Mouse (Mus musculus): ENCODE results near the gene Cirbp. TPM values are rescaled to one million over a fixed set of nuclear protein-coding genes. Genes with fewer than 3 reads are reported as not detected.
A peak's percentile ranks its signal among the peaks of the same experiment; 100 is the strongest.

Cirbp gene
- polyA plus RNA-seq, 1 experiment from 2014 or later: 80.8 TPM

DNA sequence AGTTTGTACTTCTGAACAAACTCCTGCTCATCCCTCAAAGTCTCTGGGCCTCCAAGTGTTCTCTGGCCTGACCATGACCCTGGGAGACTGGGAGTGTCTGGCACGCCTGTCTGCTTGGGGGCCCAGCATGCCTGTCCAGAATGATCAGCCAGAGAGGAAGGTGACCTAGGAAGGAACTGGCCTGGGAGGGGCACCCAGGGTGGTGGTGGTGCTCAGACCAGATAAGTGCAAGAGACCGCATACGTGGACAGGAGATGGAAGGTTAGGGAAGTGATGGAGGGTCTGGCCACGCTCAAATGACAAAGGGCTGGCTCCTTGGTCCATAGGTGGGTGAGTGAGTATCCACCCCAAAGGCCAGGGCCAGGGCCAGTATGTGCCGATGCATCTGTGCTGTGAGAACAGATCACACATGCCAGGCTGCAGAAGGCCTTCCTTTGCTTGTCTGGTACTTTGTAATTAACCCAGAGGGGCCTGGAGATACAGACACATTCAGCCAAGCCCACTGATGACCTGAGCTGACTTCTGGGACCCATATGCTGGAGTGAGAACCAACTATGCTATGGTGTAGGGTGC is 18.6 kb upstream of the Cirbp start:
- Histone ChIP-seq H3K4me1 (ENCODE audit: control insufficient read depth, insufficient read depth, low read length) (peaks cover 53% of the 10 kb centered on the region), H3K9ac (ENCODE audit: low read length) (peak overlapping the region; percentile 93; the same call in 1 of the 2 replicates)

DNA sequence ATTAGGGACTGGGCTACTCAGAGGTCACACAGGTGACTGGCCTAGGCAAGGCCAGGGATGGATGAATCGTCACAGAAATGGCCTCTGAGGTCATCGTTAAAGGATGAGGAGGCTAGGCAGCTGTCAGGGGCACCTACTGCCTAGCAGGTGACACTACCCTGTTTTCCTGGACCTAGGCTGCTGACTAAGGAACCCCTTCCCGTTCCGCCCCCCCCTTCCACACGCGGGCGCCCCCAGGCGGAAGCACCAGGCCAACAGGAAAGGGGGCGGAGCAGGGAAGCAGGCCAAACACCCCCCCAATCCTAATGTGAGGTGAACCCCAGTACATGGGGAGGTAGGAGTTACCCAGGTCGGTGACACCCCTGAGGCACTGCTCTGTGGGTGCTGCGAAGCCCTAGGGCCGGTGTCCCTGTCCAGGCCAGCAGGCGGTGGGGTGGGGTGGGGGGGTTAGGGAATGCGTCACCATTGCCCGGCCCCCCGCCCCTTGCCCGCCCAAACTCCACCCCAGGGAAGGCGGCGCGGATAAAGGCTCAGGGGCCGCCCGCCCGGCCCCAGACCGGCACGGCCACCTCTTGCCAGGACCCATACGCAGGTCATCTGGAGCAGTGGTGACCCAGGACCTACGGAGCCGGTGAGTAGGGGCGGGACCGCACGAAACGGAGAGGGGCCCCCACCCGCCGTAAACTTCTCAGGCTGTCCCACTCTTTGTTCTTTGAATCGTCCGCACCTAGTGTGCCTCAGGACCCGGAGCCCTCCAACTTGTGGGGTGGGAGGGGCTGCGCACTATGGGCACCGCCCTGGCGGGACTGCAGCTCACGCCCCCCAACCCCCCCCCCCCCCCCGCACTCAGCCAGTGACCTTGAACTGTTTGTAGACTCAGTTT is 17.8 kb upstream of the Cirbp start, which contains the start of gene Midn:
TSS of gene Midn (plus strand) at position 554 of the 883 bp plus-strand sequence.
- WGBS: under 1% methylated on average over 42 of the region's 42 CpGs
- peaks cover 57% of the 10 kb centered on the region for H3K4me1 ChIP-seq (ENCODE audit: control insufficient read depth, insufficient read depth, low read length)
- H3K36me3 ChIP-seq (ENCODE audit: control insufficient read depth, insufficient read depth, low read length): peaks cover 16% of the 10 kb centered on the region
- no peaks in the 10 kb centered on the region for H3K27me3 ChIP-seq (ENCODE audit: control insufficient read depth, insufficient read depth, low read length)
- peak; percentile 50 for ATAC-seq (ENCODE audit: insufficient read depth, low FRiP score)
- peak within 1 kb of the TSS; percentile 93 for H3K4me3 ChIP-seq (replicated peaks; ENCODE audit: low read length)
- peak within 1 kb of the TSS; percentile 99 for H3K27ac ChIP-seq (ENCODE audit: low read length)
- peak within 1 kb of the TSS; percentile 60 for H3K4me2 ChIP-seq (ENCODE audit: low read depth, low read length)
- H3K9ac ChIP-seq (ENCODE audit: low read length): peak within 1 kb of the TSS; percentile 93
- H3K9me3 ChIP-seq (replicated peaks; ENCODE audit: control insufficient read depth, low read length): no peaks in the 10 kb centered on the region

More for the DNA sequence above, 18.6 kb upstream of the Cirbp start:
- no peak for ATAC-seq (ENCODE audit: insufficient read depth, low FRiP score)
- H3K36me3 ChIP-seq (ENCODE audit: control insufficient read depth, insufficient read depth, low read length): peaks cover 13% of the 10 kb centered on the region; the same call in 1 of the 2 replicates
- H3K27me3 ChIP-seq (ENCODE audit: control insufficient read depth, insufficient read depth, low read length): no peaks in the 10 kb centered on the region
- no peaks in the 10 kb centered on the region for H3K9me3 ChIP-seq (replicated peaks; ENCODE audit: control insufficient read depth, low read length)
- H3K4me3 ChIP-seq (replicated peaks; ENCODE audit: low read length): peak overlapping the region; percentile 93; the same call in 1 of the 2 replicates
- peak overlapping the region; percentile 99 for H3K27ac ChIP-seq (ENCODE audit: low read length)
- WGBS: 59% methylated on average over 5 of the region's 5 CpGs
- peak overlapping the region; percentile 60; the same call in 1 of the 2 replicates for H3K4me2 ChIP-seq (ENCODE audit: low read depth, low read length)

DNA sequence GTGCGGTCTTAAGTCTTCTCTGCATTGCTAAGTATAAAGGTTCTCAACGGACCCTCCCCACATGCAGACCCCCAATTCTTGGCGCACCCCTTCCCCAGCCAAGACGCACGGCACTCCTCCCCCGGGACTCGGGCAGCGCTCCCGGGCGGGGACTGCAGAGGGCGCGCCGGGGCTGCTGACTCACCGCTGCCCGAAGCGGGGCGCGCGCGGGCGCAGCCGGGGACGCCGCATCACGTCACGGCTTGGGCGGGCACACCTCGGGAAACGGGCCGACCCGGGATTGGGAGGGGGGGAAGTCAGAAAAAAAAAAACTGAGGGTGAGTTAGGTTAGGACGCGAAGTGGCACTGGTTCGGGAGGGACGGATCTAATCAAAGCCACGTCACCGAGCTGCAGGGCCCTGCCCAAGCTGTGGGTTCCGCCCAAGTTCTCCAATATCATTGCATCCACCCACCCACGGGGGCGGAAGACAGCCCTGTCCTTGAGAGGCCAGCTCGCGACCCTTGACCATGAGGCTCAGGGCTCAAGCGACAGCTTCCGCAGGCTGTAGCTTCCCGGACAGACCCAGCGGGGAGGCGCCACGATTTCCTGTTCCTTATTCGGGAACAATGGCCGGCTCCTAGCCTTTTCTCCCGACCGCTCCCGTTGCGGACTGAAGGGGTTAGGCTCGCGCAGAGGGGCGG is 17.0 kb upstream of the Cirbp start:
- Histone ChIP-seq H3K27me3 (ENCODE audit: control insufficient read depth, insufficient read depth, low read length) (no peaks in the 10 kb centered on the region), H3K4me2 (ENCODE audit: low read depth, low read length) (peak overlapping the region; percentile 60), H3K9ac (ENCODE audit: low read length) (peak overlapping the region; percentile 93), H3K36me3 (ENCODE audit: control insufficient read depth, insufficient read depth, low read length) (peaks cover 23% of the 10 kb centered on the region), H3K4me1 (ENCODE audit: control insufficient read depth, insufficient read depth, low read length) (peaks cover 63% of the 10 kb centered on the region), H3K4me3 (replicated peaks; ENCODE audit: low read length) (peak overlapping the region; percentile 93), H3K27ac (ENCODE audit: low read length) (peak overlapping the region; percentile 99), H3K9me3 (replicated peaks; ENCODE audit: control insufficient read depth, low read length) (no peaks in the 10 kb centered on the region)
- peak; percentile 56 for ATAC-seq (ENCODE audit: insufficient read depth, low FRiP score)
- under 1% methylated on average over 57 of the region's 57 CpGs for WGBS

DNA sequence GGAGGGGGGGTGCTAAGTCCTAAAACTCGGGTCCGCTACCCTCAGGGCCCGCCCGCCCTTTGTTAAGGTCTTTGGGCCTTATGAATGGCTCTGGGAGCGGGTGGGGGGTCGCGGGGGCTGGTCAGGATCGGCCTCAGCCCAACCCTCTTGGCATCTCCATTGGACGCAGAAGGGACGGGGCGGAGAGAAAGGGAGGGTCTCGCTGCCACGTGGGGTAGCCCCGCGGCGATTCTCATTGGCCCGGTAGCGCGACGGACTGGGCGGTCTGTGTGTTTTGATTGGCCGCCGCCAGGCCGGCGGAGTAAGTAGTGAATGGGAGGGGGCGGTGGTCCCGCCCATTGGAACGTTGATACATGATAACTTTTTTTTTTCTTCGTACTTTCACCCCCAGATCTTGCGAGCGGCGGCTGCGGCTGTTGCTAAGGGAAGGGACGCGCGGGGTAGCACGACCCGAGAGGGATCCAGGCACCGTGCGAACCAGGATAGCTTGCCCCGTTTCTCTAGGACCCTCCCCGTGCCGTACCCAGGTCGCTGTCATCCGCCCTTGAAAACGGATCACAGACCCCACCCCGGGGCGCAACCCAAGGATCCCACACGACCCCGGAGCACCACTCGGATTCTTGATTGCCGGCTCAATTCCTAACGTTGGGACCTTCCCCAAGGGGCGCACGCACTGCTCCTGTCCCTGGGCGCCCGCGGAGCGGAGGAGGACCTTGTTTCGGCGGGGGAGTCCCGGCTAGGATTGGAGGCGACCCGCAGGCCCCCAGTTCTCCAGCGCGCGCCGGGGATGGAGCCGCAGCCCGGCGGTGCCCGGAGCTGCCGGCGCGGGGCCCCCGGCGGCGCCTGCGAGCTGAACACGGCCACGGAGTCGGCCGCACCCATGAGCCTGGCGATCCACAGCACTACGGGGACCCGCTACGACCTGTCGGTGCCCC is 16.2 kb upstream of the Cirbp start:
- peaks cover 63% of the 10 kb centered on the region for H3K4me1 ChIP-seq (ENCODE audit: control insufficient read depth, insufficient read depth, low read length)
- WGBS: under 1% methylated on average over 88 of the region's 88 CpGs

DNA sequence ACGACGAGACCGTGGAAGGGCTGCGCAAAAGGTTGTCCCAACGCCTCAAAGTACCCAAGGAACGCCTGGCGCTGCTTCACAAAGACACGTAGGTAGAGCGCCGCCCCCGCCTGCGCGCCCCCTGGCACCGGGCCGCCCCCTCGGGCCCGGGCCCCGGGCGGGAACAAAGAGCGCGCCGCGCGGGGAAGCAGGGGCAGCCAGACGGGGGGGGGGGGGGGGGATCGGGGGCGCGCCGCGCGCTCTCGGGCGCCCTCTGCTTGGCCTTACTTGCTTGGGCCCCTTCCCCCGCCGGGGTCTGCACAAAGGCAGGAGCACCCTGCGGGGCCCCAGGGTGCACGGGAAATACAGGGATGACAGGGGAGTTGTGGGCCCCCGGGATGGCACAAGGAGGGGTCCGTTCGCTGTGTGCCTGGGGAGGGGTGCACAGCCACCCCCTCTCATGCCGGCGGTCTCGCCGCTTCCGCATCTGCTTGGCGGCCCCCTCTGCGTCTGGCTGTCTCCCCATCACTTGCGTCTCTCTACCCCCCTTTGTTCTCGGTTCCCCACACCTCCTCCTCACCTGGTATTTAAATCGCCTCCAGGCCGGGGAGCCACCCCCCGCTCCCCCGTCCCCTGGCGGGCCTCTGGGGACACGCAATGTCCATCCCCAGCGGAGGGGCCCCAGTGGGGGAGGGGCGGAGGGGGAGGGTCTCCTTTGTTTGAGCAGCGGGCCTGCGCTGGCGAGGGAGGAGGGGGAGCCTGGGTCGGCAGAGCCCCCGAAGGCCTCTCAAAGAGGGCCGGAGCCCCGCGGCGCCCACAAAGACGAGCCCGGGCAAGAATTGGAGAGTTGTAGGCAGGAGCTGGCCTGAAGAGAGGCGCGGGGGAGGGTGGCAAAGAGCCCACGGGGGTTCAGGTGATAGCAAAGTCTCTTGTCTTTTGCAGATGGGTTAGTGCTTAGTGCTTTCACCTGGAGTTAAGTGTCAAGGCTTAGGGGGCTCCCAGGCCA is 15.3 kb upstream of the Cirbp start:
- Histone ChIP-seq H3K9me3 (replicated peaks; ENCODE audit: control insufficient read depth, low read length) (no peaks in the 10 kb centered on the region), H3K4me1 (ENCODE audit: control insufficient read depth, insufficient read depth, low read length) (peaks cover 59% of the 10 kb centered on the region), H3K4me2 (ENCODE audit: low read depth, low read length) (peak overlapping the region; percentile 93), H3K27me3 (ENCODE audit: control insufficient read depth, insufficient read depth, low read length) (no peaks in the 10 kb centered on the region), H3K27ac (ENCODE audit: low read length) (peak overlapping the region; percentile 99), H3K36me3 (ENCODE audit: control insufficient read depth, insufficient read depth, low read length) (peaks cover 29% of the 10 kb centered on the region), H3K4me3 (replicated peaks; ENCODE audit: low read length) (peak overlapping the region; percentile 93), H3K9ac (ENCODE audit: low read length) (peak overlapping the region; percentile 97)
- no peak for ATAC-seq (ENCODE audit: insufficient read depth, low FRiP score)
- under 1% methylated on average over 62 of the region's 71 CpGs for WGBS

More for the DNA sequence above, 16.2 kb upstream of the Cirbp start:
- Histone ChIP-seq H3K27ac (ENCODE audit: low read length) (peak overlapping the region; percentile 99), H3K27me3 (ENCODE audit: control insufficient read depth, insufficient read depth, low read length) (no peaks in the 10 kb centered on the region), H3K9me3 (replicated peaks; ENCODE audit: control insufficient read depth, low read length) (no peaks in the 10 kb centered on the region), H3K4me3 (replicated peaks; ENCODE audit: low read length) (peak overlapping the region; percentile 93), H3K9ac (ENCODE audit: low read length) (peak overlapping the region; percentile 97), H3K4me2 (ENCODE audit: low read depth, low read length) (peak overlapping the region; percentile 93), H3K36me3 (ENCODE audit: control insufficient read depth, insufficient read depth, low read length) (peaks cover 23% of the 10 kb centered on the region)
- ATAC-seq (ENCODE audit: insufficient read depth, low FRiP score): peak; percentile 83

DNA sequence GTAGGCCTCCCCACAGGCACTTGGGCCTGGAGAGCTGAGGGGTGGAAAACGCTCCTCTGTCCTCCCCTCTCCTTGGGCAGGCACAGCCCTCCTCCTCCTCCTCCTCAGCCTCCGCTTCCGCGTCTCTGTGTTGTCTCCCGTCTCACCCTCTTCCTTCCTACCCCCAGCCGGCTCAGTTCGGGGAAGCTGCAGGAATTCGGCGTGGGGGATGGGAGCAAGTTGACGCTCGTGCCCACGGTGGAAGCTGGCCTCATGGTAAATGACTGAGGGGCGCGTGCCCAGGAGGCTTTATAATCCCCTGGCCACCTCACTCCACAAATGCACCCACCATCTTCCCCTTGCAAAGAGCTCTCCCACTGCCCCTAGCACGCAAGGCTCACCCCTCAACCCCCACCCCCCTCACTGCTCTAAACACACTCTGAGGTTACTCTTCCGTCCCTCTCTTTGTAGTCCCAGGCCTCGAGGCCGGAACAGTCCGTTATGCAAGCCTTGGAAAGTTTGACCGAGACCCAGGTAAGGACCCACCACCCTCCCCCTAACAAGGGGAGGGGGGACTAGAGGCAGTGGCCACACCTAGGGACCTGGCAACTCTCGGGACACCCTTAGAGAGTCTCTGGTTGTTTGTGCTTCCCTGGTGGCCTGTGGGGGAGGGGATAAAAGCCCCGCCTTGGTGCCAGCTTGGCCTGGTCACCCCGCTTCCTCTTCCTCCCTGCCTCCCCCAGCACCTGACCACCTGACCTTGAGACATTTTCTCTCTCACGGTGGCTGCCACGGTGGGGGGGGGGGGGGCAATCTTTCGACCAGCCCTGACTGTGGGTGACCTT is 14.4 kb upstream of the Cirbp start:
- WGBS: under 1% methylated on average over 26 of the region's 26 CpGs
- H3K9ac ChIP-seq (ENCODE audit: low read length): peak overlapping the region; percentile 97
- no peak for ATAC-seq (ENCODE audit: insufficient read depth, low FRiP score)
- peaks cover 59% of the 10 kb centered on the region for H3K4me1 ChIP-seq (ENCODE audit: control insufficient read depth, insufficient read depth, low read length)
- peak overlapping the region; percentile 93 for H3K4me2 ChIP-seq (ENCODE audit: low read depth, low read length)
- no peaks in the 10 kb centered on the region for H3K9me3 ChIP-seq (replicated peaks; ENCODE audit: control insufficient read depth, low read length)
- peak overlapping the region; percentile 93 for H3K4me3 ChIP-seq (replicated peaks; ENCODE audit: low read length)
- peaks cover 34% of the 10 kb centered on the region for H3K36me3 ChIP-seq (ENCODE audit: control insufficient read depth, insufficient read depth, low read length)
- H3K27me3 ChIP-seq (ENCODE audit: control insufficient read depth, insufficient read depth, low read length): no peaks in the 10 kb centered on the region
- H3K27ac ChIP-seq (ENCODE audit: low read length): peak overlapping the region; percentile 99

Data from stomach, embryonic 16.5 days (tissue).